Mouse (Mus musculus): ENCODE results near the gene Clcnkb. TPM values are rescaled to one million over a fixed set of nuclear protein-coding genes. Genes with fewer than 3 reads are reported as not detected.

The Clcnkb gene
- not detected for total RNA-seq (2021)

DNA sequence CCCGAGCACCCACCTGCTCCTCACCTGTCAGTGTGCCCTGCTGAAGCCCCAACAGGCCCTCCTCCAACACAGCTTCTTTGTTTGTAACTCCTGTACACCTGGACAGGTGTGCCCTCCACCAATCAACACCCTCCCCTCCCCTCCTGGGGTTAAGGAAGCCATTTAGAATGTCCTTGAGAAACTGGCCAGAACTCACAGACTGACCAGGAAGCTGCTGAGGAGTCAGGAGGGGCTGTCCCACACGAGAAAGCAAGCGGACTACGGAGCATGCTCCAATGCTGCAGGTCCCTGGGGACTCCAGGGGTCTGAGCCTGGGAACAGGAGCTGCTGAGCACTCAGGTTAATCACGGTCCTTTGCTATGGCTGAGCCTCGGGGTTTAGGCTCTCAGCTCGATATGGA, at the start of gene Clcnkb:
TSS of gene Clcnkb (minus strand) at position 91 of the 400 bp plus-strand sequence.
- no peak for DNase-seq (ENCODE audit: extremely low spot score in 1 of 2, low spot score in 1 of 2)

DNA sequence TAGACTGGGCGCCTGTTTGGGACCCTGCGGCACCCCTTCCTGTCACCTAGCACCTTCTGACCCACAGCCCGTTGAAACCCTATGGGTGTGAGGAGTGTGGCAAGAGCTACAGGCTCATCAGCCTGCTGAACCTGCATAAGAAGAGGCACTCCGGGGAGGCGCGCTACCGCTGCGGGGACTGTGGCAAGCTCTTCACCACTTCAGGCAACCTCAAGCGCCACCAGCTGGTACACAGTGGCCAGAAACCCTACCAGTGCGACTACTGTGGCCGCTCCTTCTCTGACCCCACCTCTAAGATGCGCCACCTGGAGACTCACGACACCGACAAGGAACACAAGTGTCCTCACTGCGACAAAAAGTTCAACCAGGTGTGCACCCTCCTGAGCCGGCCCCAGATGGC, 48.9 kb upstream of the Clcnkb start:
- DNase-seq (ENCODE audit: extremely low spot score in 1 of 2, low spot score in 1 of 2): no peak

DNA sequence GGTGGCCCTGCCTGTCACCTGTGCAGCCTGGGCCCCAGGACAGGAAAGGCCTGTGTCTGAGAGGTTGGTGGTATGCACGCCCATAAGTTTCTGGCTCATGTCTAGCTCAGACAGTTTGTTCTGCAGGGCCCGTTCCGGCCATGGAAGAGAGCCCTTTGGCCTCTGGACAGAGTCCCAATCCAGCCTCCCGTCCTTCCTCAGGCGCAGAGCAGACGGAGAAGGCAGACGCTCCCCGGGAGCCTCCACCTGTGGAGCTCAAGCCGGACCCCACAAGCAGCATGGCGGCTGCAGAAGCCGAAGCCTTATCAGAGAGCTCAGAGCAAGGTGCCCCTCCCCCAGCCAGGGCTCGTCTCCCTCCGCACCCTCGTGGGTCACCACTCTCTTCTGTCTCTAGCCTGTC, 47.7 kb upstream of the Clcnkb start:
- DNase-seq (ENCODE audit: extremely low spot score in 1 of 2, low spot score in 1 of 2): no peak

DNA sequence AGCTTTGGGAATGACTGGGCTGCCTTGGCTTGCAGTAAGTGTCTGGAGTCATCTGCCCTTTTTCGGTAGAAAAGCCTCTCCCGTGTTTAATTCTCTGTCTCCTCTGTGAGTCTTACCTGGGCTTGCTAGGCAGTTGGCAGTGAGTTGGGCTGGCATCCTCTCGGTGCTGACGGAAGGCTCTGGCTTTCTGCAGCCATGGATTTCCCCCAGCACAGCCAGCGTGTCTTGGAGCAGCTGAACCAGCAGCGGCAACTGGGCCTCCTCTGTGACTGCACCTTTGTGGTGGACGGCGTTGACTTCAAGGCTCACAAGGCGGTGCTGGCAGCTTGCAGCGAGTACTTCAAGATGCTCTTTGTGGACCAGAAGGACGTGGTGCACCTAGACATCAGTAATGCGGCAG, 45.8 kb upstream of the Clcnkb start:
- no peak for DNase-seq (ENCODE audit: extremely low spot score in 1 of 2, low spot score in 1 of 2)

DNA sequence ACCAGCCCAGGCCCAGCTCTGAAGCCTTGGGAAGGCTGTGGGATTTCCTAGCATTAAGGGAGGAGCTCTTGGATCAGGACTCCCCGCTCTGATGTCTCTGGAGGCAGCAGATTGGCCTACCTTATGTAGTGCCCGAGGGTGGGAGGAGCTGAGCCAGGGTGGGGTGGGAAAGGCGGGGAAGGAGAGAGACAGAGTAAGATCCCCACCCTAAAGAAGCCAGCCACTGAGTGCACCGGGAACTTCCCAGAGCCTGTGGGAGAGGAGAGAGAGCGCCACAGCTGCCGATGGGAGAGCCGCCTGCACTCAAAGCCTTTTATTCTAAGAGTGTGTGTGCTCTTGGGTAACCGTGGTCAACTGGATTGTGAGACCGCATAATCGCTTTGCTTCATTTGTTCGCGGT, 45.3 kb upstream of the Clcnkb start:
- no peak for DNase-seq (ENCODE audit: extremely low spot score in 1 of 2, low spot score in 1 of 2)

DNA sequence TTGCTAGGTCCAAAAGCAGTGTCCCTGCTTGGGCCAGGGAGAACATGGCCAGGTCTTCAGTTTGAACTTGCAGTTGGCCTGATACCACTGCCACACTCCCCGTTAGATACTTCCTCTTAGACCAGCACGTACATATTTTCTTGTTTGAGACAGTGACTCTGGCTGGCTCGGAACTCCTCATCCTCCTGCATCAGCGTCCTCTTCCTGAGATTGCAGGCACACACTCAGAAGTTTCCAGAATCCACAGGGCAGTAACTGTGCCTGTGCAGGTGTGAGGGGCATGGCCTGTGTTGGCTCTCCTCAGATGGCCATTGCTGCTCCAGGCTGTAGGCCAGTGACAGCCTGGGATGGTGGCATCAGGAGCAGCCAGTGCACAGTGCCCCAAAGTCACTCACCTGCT, 44.7 kb upstream of the Clcnkb start:
- no peak for DNase-seq (ENCODE audit: extremely low spot score in 1 of 2, low spot score in 1 of 2)

DNA sequence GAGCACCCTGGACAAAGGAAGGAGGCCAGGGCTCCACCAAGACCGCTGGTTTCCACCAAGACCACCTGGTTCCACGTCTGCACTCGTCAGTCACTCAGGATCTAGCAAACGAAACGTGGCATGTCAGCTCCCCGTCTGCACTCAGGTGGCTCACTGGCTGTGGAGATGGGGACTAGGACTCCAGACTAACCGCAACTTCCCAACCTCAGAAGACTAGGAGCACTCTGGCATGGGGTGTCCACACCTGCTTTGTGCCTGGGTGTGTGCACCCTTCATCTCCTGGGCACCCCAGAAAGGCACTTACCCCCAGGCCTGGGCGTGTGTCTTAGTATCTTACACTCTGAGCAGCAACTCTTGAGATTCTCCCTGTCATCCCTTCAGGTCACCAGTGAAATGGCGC, 44.0 kb upstream of the Clcnkb start:
- DNase-seq (ENCODE audit: extremely low spot score in 1 of 2, low spot score in 1 of 2): no peak

DNA sequence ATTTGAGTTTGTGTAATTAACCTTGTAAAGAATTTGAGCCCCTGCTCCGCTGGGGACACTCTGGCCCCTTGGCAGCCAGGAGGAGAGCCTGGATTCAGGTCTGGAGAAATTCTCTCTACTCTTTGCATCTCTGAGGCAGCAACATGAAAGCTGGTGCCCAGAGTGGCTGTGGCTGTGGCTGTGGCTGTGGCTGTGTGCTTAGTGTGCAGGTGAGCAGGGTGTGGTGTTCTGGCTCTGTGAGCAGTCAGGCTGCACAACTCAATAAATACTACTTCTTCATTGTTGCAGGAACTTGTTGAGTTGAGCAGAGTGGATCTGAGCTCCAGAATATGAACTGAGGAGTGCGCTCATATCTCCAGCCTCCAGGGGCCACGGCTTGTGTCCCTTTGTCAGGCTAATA, 43.1 kb upstream of the Clcnkb start:
- no peak for DNase-seq (ENCODE audit: extremely low spot score in 1 of 2, low spot score in 1 of 2)

DNA sequence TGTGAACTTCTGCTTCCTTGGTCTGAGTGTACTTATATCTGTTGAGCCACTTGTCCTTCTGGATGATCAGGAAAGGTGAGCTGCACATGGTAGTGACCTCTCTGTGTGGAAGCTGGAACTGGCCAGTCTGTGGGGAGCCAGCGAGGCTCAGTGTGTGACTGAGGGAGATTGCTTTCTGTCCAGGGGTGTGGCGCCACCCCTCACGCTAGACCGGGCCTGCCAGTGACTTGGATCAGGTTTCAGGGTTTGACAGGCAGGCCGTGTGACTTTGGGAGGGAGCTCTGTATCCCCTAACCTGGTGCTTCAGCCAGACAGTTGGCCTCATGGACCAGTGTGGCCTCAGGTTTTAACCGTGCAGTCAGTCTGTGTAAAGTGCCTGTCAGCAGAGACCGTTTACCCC, 42.4 kb upstream of the Clcnkb start:
- no peak for DNase-seq (ENCODE audit: extremely low spot score in 1 of 2, low spot score in 1 of 2)

DNA sequence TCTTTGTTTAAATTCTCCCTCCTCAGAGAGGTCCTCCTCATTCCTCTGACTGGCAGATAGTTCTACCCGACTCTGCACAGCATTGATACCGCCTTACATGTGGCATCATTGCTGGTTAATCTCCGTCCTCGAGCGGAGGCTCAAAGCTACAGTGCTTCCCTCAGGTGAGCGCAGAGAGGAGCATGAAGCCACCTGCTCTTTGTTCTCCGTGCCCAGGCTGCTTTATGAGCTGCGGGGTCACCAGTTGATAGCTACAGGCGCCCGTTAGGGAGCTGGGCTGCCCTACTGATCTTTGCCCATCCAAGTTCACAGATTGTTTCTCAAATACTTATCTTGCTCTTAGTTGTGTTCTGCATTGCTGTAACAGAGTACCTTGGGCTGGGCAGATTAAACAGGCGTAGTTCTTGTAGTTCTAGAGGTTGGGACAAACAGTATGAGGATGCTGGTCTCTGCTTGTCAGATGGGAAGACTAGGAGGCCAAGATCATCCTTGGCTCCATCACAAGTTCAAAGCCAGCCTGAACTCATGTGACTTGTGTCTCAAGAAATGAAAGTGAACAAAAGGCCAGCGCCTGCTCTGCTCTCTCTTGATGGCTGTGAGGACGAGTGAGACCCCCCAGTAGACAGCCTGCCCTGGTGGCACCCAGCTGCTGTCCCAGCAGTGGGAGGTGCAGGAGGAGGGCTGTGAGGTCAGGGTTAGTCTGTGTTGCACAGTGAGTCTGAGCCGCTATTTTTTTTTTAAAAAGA, 40.6 kb upstream of the Clcnkb start:
- no peak for DNase-seq (ENCODE audit: extremely low spot score in 1 of 2, low spot score in 1 of 2)

DNA sequence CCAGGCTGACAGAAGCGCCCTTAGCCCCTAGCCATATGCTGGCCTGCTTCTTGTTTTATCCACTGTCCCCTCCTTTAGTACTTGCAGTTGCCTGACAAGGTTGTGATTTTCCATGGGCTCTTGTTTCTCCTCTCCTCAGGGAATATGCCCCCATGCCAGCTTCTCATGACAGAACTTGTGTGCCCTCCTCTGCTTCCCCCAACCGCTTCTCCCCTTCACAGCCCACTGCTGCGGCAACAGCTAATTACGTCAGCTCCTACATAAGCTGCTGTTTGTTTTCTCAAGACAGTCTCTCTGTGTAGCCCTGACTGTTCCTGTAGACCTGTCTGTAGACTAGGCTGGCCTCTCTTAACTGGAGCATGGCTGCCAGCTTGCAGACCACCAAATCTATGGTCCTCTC, 39.7 kb upstream of the Clcnkb start:
- DNase-seq (ENCODE audit: extremely low spot score in 1 of 2, low spot score in 1 of 2): no peak

DNA sequence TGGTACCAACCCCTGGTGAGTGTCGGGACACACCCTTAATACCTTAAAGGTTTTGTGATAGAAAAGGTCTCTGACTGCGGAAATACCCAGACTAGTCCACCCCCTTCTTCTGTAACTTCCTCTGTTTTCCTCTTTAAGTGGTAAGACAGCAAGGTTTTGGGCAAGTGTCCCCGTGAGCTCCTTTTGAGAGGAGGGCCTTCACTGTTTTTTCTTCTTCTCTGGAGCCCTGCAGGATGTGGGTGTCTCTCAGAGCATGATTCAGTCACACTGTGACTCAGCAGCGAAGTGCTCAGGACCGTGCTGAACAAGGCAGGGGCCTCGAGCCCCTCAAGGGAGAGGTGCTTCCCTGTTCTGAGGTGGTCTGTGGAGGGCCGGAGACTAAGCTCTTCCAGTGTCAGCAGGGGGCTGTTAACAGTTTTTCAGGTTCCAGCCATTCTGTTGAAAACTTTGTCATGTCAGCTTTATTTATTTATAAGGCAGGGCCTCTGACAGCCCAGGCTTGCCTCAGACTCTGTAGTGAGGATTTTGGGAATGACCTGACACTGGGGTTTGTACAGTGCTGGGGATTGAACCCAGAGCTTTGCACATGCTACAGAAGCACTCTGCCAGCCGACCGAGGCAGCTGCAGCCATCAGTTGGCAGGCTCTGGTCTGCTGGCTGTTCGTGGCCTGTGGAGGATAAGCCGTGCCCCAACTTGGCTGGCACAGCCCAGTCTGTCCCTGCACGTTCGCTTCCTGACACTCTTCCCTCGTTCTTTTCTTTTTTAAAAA, 39.0 kb upstream of the Clcnkb start:
- no peak for DNase-seq (ENCODE audit: extremely low spot score in 1 of 2, low spot score in 1 of 2)

DNA sequence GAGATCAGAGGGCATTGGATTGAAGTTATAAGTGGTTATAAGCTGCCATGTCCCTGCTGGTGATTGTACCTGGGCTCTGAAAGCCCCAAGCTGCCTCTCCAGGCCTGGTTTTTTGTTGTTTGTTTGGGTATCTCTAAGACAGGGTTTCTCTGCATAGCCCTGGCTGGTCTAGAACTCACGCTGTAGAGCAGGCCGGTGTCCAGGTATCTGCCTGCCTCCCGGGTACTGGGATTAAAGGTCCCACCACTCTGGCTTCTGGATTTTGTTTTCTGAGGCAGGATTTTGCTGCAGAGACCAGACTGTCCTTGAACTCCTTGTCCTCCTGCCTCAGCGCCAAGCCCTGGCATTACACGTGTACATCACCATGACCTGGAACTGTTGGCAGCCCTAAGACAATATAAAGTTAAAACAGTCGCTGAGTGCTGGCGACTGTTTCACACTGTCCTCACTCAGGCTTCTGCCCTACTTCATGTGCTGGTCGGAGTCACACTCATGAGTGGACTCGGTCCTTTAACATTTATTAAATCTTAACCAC, 36.2 kb upstream of the Clcnkb start:
- DNase-seq (ENCODE audit: extremely low spot score in 1 of 2, low spot score in 1 of 2): no peak

DNA sequence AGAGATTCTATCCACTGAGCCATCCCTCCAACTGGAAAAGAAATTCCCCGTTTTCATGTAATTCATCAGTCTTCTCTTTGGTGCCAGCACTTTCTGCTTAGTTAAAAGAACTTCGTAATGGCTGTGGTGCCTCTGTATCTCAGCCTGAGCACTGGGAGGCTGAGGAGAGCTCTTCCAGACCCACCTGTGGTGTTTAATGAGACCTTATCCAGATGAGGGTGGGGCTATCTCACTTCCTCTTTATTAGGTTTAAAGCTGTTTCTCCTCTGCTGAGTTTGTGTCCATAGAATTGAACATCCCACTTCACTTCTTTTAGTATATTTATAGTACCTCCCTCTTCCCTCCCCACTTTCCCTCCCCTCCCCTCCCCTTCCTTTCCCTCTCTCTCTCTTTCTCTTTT, 35.4 kb upstream of the Clcnkb start:
- no peak for DNase-seq (ENCODE audit: extremely low spot score in 1 of 2, low spot score in 1 of 2)

DNA sequence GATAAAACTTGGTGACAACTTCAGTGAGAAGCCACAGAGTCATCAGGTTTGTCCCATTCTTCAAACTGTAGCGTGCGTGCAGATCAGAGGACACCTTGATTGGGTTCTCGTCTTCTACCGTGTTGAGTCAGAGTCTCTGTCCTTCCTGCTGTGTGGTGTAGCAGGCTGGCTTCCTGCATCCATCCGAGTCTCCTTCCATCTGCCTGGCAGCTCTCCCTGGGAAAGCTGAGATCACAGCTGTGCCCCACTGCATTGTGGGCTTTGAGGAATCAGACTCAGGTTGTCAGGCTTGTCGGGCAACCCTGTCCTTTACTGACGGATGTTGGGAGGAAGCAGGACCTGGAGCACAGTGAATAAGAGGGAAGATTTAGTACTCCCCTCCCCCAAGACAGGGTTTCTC, 30.4 kb upstream of the Clcnkb start:
- no peak for DNase-seq (ENCODE audit: extremely low spot score in 1 of 2, low spot score in 1 of 2)

DNA sequence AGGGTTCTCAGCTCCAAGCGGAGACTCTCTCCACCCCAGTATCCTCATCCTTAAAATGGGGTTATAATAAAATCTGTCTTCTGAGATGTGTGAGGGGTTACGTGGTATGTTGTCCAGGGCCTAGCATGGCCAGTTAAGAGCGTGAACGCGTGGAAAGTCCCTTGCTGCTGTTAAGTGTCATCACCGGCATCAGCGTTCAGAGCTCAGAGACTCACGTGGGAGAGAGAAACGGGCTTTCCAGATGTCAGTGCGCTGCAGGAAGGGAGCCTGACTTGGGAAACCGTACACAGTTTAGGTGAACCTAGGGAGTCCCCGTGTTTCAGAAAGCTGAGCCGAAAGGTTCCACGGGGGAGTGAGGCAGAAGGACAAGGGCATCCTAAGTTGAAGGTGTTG, 29.5 kb upstream of the Clcnkb start:
- DNase-seq (ENCODE audit: extremely low spot score in 1 of 2, low spot score in 1 of 2): no peak

DNA sequence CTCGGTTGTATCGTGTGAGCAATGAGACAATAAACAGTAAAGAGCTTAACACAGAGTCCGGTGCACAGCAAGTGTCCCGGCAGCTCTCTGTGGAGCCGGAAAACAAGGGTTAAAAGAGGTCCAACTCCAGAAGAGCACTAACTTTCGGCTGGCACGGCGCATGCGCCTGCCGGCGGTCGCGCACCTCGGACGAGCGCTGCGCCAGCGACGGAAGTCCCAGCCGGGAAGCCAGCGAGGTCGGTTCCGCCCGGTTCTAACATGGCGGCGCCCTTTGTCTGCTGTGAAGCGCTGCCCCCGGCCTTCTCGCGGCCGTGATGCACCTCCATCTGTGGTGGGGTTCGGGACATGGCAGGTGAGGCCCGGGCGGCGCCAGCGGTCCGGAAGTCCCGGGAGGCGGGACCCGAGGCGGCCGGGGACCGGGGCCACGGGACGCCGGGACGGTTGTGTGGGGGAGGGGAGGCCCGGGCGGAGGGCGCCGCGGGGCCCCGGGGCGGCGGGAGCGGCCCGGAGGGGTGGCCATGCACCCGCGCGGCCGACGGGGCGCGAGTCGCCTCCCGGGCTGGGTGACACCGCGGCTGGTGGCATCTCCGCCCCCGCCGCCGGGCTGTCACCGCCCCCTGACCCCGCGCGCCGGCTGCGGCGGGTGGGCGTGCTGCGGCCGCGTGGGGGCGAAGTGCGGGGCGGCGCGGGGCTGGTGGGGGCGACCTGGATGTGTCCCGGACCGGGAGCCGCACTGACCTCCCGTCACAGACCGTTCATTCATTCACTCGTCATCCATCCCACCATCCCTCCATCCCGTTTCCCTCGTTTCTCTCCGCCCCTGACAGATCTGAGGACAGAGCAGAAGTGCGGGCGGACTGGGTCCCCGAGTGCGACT, 28.9 kb upstream of the Clcnkb start, which contains the start of gene Zbtb17:
TSS of gene Zbtb17 (plus strand) at position 204 of the 877 bp plus-strand sequence.
- peak; percentile 83 for DNase-seq (ENCODE audit: extremely low spot score in 1 of 2, low spot score in 1 of 2)

DNA sequence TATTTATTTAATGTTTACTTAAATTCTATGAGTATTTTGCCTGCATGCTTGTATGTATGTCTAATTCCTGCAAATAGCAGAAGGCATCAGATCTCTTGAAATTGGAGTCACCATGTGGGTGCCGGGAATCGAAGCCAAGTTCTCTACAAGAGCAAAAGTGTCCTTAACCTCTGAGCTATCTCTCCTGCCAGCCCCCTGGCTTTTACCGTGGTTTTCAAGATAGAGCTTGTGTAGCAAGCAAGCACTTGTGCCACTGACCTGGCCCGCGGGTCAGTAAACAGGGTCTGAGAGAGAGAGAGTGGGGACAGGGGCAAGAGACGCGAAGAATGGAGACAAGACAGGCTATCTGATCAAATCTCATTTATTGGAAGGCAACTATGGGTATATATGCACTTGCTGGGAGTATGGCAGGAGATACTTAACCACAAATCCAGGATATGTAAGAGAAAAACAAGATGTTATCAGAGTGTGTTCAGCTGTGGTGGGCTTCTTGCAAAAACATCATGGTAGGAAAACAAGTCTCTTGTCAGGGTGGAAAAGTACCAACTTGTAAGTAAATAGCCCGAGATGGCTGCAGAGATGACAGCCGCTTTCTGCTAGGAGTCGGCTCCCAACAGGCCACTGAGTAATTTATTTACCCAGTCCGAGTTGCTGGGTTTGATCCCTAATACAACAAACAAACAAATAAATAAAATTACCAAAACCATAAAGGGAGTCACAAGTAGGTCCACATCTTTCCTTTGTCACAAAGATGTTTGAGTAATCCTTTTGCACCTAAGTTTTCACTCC, 28.0 kb upstream of the Clcnkb start:
- DNase-seq (ENCODE audit: extremely low spot score in 1 of 2, low spot score in 1 of 2): no peak

DNA sequence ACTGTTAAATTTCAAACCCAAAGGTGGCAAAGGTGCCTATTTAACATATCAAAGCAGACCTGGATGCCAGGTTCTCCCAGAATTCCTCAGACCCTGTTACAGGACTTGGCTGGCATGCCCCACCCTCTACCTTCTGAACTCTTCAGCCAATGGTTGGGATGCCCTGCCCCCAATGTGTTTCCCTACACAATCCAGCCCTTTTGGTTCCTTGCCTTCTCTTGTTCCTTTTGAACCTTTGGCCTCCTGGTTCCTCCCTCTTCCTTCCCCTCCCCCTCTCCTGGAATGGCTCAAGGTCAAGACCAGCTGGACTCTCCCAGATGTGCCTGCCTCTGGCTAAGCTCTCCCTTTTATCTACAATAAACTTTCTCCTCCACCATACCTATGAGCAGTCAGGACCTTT, 25.1 kb upstream of the Clcnkb start:
- no peak for DNase-seq (ENCODE audit: extremely low spot score in 1 of 2, low spot score in 1 of 2)
